Mouse (Mus musculus) MEL (cell line): ENCODE results near the gene Cfd. TPM values are rescaled to one million over a fixed set of nuclear protein-coding genes. Genes with fewer than 3 reads are reported as not detected.

Source experiments
- DNase-seq: peaks from one replicate; pipeline ENCODE4 v3.0.0; 2011; ENCODE audit warnings: low read depth, low spot score
- H3K27ac ChIP-seq: 2 replicates; pipeline ENCODE4 v1.5.1; 2012; ENCODE audit warnings: low read depth, mild to moderate bottlenecking, control low read depth, low read length, moderate library complexity; ENCODE audit not compliant: control insufficient read depth
- H3K27me3 ChIP-seq, 2 experiments: fragments of 150-350 bp in 1 of 2; sonication (generic) in 1 of 2; 2 replicates each; pipeline ENCODE4 v1.6.1; 2012; ENCODE audit warnings: low read length in 2 of 2, mild to moderate bottlenecking in 2 of 2, improper control_type of control experiment in 1 of 2, moderate library complexity in 1 of 2; ENCODE audit not compliant: insufficient read depth in 2 of 2, control insufficient read depth in 1 of 2
- H3K36me3 ChIP-seq, 2 experiments: 2 replicates each; pipeline ENCODE4 v1.6.1; 2012 to 2014; ENCODE audit warnings: low read length in 2 of 2, improper control_type of control experiment in 1 of 2, inconsistent platforms in 1 of 2, mild to moderate bottlenecking in 1 of 2; ENCODE audit not compliant: insufficient read depth in 2 of 2, control insufficient read depth in 1 of 2
- H3K4me1 ChIP-seq, 2 experiments: fragments of 150-350 bp in 1 of 2; sonication (generic) in 1 of 2; 2 replicates each; pipeline ENCODE4 v1.6.1; 2012; ENCODE audit warnings: low read length in 2 of 2, improper control_type of control experiment in 1 of 2, mild to moderate bottlenecking in 1 of 2; ENCODE audit not compliant: insufficient read depth in 2 of 2, control insufficient read depth in 1 of 2
- H3K4me3 ChIP-seq, 2 experiments: fragments of 150-350 bp in 1 of 2; sonication (generic) in 1 of 2; 2 replicates each; pipeline ENCODE4 v1.5.1; 2012; ENCODE audit warnings: low read depth in 2 of 2, low read length in 2 of 2, mild to moderate bottlenecking in 2 of 2, moderate library complexity in 2 of 2, control low read depth in 1 of 2, improper control_type of control experiment in 1 of 2; ENCODE audit not compliant: control insufficient read depth in 1 of 2, insufficient read depth in 1 of 2
- H3K79me2 ChIP-seq: 2 replicates; pipeline ENCODE4 v1.6.1; 2012; ENCODE audit warnings: mild to moderate bottlenecking, low read length, moderate library complexity; ENCODE audit not compliant: control insufficient read depth, poor library complexity, insufficient read depth
- H3K9ac ChIP-seq: 2 replicates; pipeline ENCODE4 v1.6.1; 2012; ENCODE audit warnings: low read depth, mild to moderate bottlenecking, control low read depth, low read length, moderate library complexity; ENCODE audit not compliant: control insufficient read depth, poor library complexity, severe bottlenecking
- H3K9me3 ChIP-seq: fragments of 150-350 bp; sonication (generic); replicated peaks from 2 replicates; pipeline ENCODE4 v1.6.1; 2012; ENCODE audit warnings: mild to moderate bottlenecking, low read length, improper control_type of control experiment, moderate library complexity; ENCODE audit not compliant: insufficient read depth
- BHLHE40 ChIP-seq: IDR thresholded peaks from 2 replicates; pipeline ENCODE4 v1.6.1; 2012; ENCODE audit warnings: low read depth, mild to moderate bottlenecking, inconsistent platforms, low read length, improper control_type of control experiment, borderline replicate concordance
- CHD2 ChIP-seq: IDR thresholded peaks from 2 replicates; pipeline ENCODE4 v1.6.1; 2011; ENCODE audit warnings: low read length, improper control_type of control experiment
- ELF1 ChIP-seq: IDR thresholded peaks from 2 replicates; pipeline ENCODE4 v1.6.1; 2014; ENCODE audit warnings: low read depth, mild to moderate bottlenecking, inconsistent platforms, low read length, improper control_type of control experiment, moderate library complexity
- EP300 ChIP-seq, 2 experiments: IDR thresholded peaks; 2 replicates each; pipeline ENCODE4 v1.6.1; 2011; ENCODE audit warnings: improper control_type of control experiment in 2 of 2, low read length in 2 of 2, low read depth in 1 of 2, mild to moderate bottlenecking in 1 of 2
- GABPA ChIP-seq: IDR thresholded peaks from 2 replicates; pipeline ENCODE4 v1.6.1; 2012; ENCODE audit warnings: low read depth, mild to moderate bottlenecking, inconsistent platforms, low read length, improper control_type of control experiment, moderate library complexity
- MAFK ChIP-seq: IDR thresholded peaks from 2 replicates; pipeline ENCODE4 v1.6.1; 2011; ENCODE audit warnings: low read depth, mild to moderate bottlenecking, low read length, improper control_type of control experiment, borderline replicate concordance
- MYC ChIP-seq: IDR thresholded peaks from 2 replicates; pipeline ENCODE4 v1.6.1; 2011; ENCODE audit warnings: low read depth, mild to moderate bottlenecking, low read length, improper control_type of control experiment, moderate library complexity
- NELFE ChIP-seq: IDR thresholded peaks from 2 replicates; pipeline ENCODE4 v1.6.1; 2011; ENCODE audit warnings: low read depth, low read length, improper control_type of control experiment
- NRF1 ChIP-seq: IDR thresholded peaks from 2 replicates; pipeline ENCODE4 v1.6.1; 2014; ENCODE audit warnings: low read depth, mild to moderate bottlenecking, inconsistent platforms, low read length, improper control_type of control experiment, moderate library complexity; ENCODE audit not compliant: poor library complexity, insufficient read depth, severe bottlenecking
- POLR2AphosphoS2 ChIP-seq: IDR thresholded peaks from 2 replicates; pipeline ENCODE4 v1.6.1; 2011; ENCODE audit warnings: low read length, improper control_type of control experiment
- POLR2AphosphoS5 ChIP-seq: IDR thresholded peaks from 2 replicates; pipeline ENCODE4 v1.6.1; 2012; ENCODE audit warnings: low read depth, borderline replicate concordance, mild to moderate bottlenecking, inconsistent platforms, low read length, moderate library complexity, mixed read lengths
- TAL1 ChIP-seq: IDR thresholded peaks from 2 replicates; pipeline ENCODE4 v1.6.1; 2012; ENCODE audit warnings: mild to moderate bottlenecking, inconsistent platforms, low read length, moderate library complexity, mixed read lengths
- ZNF384 ChIP-seq: IDR thresholded peaks from 2 replicates; pipeline ENCODE4 v1.6.1; 2012; ENCODE audit warnings: low read depth, mild to moderate bottlenecking, inconsistent platforms, low read length, improper control_type of control experiment
- polyA plus RNA-seq, 2 experiments: library from polyadenylated mRNA; stranded (reverse) in 1 of 2; unstranded in 1 of 2; fragments of >175 nt in 1 of 2; fragments of >200 nt in 1 of 2; gene quantifications; 2 replicates each; pipeline versions ENCODE4 v1.2.1 to v1.2.4; 2012; ENCODE audit warnings: low replicate concordance in 2 of 2, low read depth in 1 of 2; ENCODE audit not compliant: insufficient read length in 2 of 2, insufficient read depth in 1 of 2, missing spikeins in 1 of 2
- total RNA-seq: library from RNA; depleted of rRNA; stranded (reverse); fragments of 300-350 nt; gene quantifications from 2 replicates; pipeline ENCODE4 v1.2.3, GENCODE M21; 2012

Cfd gene
- total and polyA plus RNA-seq, 3 experiments, result 0.21 TPM; not detected in 2

DNA sequence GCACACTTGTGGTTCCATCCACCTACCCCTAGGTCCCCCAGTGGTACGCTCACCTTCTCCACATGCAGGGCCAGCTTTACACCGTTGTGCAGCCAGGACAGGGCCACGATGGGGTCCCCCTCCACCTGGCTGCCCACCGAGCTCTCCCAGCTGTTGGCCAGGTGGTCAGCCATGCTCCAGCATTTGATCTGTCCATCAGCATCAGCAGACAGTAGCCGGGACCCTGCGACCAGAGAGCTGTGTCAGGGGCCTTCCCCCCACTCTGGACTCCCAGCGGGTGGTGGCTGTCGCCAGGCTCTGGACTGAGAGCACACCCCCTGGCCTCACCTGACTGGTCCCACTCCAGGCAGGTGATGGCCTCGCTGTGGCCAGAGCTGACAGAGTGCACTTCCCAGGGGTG is 16.1 kb downstream of the Cfd start:
- no peaks in the 10 kb centered on the region for H3K27me3 ChIP-seq
- H3K36me3 ChIP-seq, result no peaks in the 10 kb centered on the region; a peak in 1 of 4 replicates
- H3K9ac ChIP-seq, result no peak overlapping the region
- no peaks in the 10 kb centered on the region for H3K9me3 ChIP-seq
- no peak overlapping the region for H3K27ac ChIP-seq
- peaks cover 0 to 5% of the 10 kb centered on the region in 2 experiments; a peak in 2 of 4 replicates for H3K4me1 ChIP-seq
- H3K4me3 ChIP-seq, result no peak overlapping the region
- no peak for TF ChIP-seq POLR2AphosphoS2
- no peak for TF ChIP-seq MYC
- no peak for TF ChIP-seq MAFK
- no peak for TF ChIP-seq CHD2
- TF ChIP-seq NRF1, result no peak
- TF ChIP-seq TAL1, result no peak
- TF ChIP-seq BHLHE40, result no peak
- no peak for TF ChIP-seq ELF1
- H3K79me2 ChIP-seq, result no peaks in the 10 kb centered on the region; the same call in 1 of the 2 replicates
- no peak for DNase-seq

DNA sequence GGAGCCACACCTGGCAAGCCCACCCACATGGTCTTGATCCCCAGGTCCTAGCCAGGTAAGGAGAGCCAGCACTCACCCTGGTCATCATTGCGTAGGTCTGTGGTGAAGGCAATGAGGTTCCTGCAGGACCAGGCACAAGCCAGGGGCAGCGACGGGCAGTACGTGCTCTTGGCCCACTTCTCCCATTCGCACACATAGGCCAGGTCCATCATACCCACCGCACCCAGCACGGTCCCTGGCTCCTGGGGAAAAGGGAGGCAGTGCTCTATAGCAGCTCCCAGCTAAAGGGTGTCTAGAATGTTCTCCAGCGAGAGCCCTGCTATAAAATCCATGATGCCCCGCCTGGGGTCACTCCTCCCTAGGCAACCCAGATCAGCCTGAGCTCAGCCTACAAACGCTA is 16.8 kb downstream of the Cfd start:
- Histone ChIP-seq H3K4me1 (peaks cover 0 to 5% of the 10 kb centered on the region in 2 experiments; a peak in 2 of 4 replicates), H3K79me2 (no peaks in the 10 kb centered on the region; the same call in 1 of the 2 replicates), H3K27ac (no peak overlapping the region), H3K9ac (no peak overlapping the region), H3K27me3 (no peaks in the 10 kb centered on the region), H3K4me3 (no peak overlapping the region), H3K36me3 (no peaks in the 10 kb centered on the region; a peak in 1 of 4 replicates), H3K9me3 (no peaks in the 10 kb centered on the region)
- no peak for TF ChIP-seq POLR2AphosphoS5
- no peak for TF ChIP-seq BHLHE40
- no peak for TF ChIP-seq NRF1
- TF ChIP-seq NELFE, result no peak
- no peak for TF ChIP-seq ZNF384
- no peak for TF ChIP-seq GABPA
- no peak for TF ChIP-seq EP300 (IDR thresholded peaks at IDR 0.05; ENCODE audit: low read depth in 1 of 2, low read length in 2 of 2)
- DNase-seq, result no peak
